Mouse (Mus musculus) C2C12 (cell line): ENCODE results near the gene Cdh16.

Experiments used
- CEBPB ChIP-seq: IDR thresholded peaks from one replicate; pipeline ENCODE4 v1.6.1; 2011; ENCODE audit warnings: low read depth, mild to moderate bottlenecking, control low read depth, moderate library complexity
- CTCF ChIP-seq: IDR thresholded peaks from one replicate; pipeline ENCODE4 v1.5.1; 2011; ENCODE audit not compliant: control insufficient read depth, insufficient read depth, insufficient read length
- FOSL1 ChIP-seq: IDR thresholded peaks from one replicate; pipeline ENCODE4 v1.8.0; 2011; ENCODE audit warnings: mild to moderate bottlenecking, low read length; ENCODE audit not compliant: poor library complexity, insufficient read depth, severe bottlenecking
- MAX ChIP-seq: IDR thresholded peaks from one replicate; pipeline ENCODE4 v1.6.1; 2011; ENCODE audit warnings: mild to moderate bottlenecking, control low read depth
- MYOG ChIP-seq: IDR thresholded peaks from one replicate; pipeline ENCODE4 v1.6.1; 2011; ENCODE audit not compliant: control insufficient read depth, insufficient read length; ENCODE audit errors: extremely low read depth

- TF ChIP-seq CTCF (no peak), MYOG (no peak), CEBPB (no peak), FOSL1 (no peak), MAX (no peak)
Measured at GRCm38 (mm10) chr8:104611613-104612012, 12.6 kb downstream of the Cdh16 start.
